Mouse (Mus musculus): ENCODE data around the gene Ripor1.
"Not testable (repeated sequence)": the region's sequence is repeated elsewhere in the genome, so short reads cannot be mapped to it uniquely, and the experiment has no call there.

The Ripor1 gene

DNA sequence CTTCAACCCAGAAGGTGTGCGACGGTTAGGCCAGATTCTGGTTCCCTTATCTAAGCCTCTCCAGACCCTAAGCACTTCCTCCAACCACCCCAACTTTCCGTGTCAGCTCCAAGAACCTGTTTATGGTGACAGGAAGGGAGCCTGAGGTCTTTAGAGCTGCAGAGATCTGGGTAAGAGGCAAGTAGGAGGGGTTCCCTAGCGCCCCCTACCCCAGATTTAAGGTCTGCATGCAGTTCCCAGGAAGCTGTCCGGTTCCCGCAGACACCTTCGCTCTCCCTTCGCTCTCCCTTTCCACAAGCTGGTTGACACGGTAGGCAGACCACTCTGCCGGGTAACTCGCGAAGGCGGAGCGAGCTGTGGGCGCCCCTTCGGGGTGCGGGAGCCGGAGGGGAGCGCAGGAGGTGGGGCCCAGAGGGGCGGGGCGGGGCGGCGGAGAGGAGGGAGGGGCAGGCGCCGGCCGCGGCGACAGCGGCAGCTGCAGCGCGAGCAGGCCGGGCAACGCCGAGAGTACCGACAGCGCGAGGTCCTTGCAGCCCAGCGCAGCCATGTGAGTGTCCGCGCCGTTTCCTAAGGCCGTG lies at the start of gene Ripor1:
TSS of gene Ripor1 (plus strand) at position 452 of the 578 bp plus-strand sequence.
- peak; percentile 81 for DNase-seq (ENCODE audit: low read depth, low spot score)

DNA sequence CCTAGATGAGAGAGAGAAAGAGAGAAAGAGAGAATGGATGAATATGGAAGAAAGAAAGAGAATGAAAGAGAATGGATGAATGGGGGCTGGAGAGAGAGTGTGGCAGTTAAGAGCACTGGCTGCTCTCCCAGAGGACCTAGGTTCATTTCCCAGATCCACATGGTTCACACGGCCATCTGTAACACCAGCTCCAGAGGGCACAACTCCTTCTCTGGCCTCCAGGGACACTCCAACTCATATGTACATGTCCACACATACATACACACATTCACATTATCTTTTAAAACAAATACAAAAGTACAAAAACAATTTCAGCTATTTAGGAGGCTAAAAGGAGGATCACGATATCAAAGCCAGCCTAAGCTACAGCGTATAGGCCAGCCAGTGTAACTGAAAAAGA lies 42.2 kb upstream of the Ripor1 start:
- DNase-seq (ENCODE audit: low read depth, low spot score) = no peak

GRCm38 (mm10) chr8:105563871-105564270 lies 41.2 kb upstream of the Ripor1 start:
- no peak for DNase-seq (ENCODE audit: low read depth, low spot score)

GRCm38 (mm10) chr8:105564573-105565229 lies 40.4 kb upstream of the Ripor1 start:
- not testable (repeated sequence) for DNase-seq (ENCODE audit: low read depth, low spot score)

GRCm38 (mm10) chr8:105565401-105565881 lies 39.6 kb upstream of the Ripor1 start:
- DNase-seq (ENCODE audit: low read depth, low spot score) = no peak

GRCm38 (mm10) chr8:105565952-105566702 lies 38.9 kb upstream of the Ripor1 start, which contains the start of gene Atp6v0d1:
Atp6v0d1 (minus strand) TSS chr8:105566047.
- DNase-seq (ENCODE audit: low read depth, low spot score) = peak; percentile 100

DNA sequence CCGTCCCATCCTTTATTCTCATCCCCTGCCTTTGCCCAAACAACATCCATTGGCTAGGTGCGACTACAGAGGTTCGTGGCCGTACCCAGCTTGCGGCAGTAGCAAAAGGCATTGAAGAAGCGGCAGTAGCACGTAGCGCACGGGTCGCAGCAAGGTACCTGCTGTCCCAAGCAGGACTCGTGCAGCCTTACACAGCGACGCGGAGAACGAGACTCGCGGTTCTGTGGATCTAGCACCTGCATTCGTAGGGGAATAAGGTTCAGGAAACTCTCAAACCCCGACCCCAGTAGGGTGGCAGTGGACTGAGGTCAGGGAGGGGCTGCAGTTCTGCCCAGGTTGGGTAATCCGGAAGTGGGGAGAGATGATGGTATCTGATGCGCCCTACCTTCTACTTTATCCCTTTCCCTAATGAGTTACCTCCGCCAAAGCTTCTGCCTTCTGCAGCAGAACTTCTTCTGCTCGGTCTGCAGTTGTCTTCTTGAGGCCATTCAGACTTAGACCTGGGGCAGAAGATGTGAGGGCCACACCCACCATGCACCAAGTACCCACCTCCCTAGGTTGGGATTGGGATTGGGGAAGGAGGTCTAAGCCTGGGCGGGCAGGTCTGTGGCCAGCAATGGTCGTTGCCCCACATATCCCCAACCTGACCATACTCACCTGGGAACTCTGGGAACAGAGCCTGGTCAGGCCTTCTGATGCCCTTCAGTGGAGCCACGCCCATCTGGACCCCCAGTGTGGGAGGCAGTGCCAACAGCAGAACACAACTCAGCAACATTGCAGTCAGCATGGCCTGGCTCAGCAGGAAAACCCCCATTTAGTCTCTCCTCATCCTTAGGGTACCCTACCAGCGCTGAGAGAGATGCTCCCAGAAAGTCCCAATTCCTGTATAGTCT lies 38.1 kb upstream of the Ripor1 start:
- DNase-seq (ENCODE audit: low read depth, low spot score) = no peak

DNA sequence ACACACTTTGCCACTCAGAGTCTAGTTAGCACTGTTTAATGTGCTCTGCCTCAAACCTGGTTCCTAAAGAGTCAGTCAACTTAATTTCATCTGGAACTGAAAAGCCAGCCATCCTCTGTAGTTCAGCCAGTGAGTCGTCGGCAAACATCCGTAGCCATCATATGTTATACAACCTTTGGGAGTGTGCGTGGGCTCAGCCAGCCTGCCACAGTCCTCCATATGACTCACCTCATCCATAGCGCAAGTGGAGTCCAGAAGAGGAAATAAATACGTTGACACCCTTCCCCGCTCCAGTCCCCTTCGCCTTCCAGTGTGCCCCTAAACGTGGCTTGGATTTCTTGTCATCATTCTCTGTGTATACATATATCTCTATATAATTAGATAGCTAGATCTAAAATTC lies 33.2 kb upstream of the Ripor1 start:
- no peak for DNase-seq (ENCODE audit: low read depth, low spot score)

GRCm38 (mm10) chr8:105573427-105573826 lies 31.6 kb upstream of the Ripor1 start:
- no peak for DNase-seq (ENCODE audit: low read depth, low spot score)

- DNase-seq (ENCODE audit: low read depth, low spot score) = no peak
Observed at GRCm38 (mm10) chr8:105574741-105575140, 30.3 kb upstream of the Ripor1 start.

DNA sequence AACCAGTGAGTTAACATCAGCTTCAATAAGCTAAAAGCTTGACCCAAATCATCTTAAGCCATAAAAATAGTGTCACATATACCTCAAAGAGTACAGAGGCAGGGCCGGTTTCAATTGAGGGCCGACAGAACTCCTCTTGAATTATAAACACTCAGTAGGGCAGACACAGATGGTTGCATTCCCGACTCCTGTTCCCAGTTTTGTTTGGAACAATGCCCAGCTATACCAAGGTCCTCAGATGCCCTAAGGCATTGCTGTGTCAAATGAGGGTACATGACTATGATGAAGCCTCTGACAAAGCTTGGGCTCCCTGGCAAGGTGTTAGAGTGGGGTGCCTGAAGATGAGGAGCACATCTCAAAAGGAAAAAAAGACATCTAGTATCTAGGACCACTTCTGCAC lies 29.5 kb upstream of the Ripor1 start:
- DNase-seq (ENCODE audit: low read depth, low spot score) = no peak

DNA sequence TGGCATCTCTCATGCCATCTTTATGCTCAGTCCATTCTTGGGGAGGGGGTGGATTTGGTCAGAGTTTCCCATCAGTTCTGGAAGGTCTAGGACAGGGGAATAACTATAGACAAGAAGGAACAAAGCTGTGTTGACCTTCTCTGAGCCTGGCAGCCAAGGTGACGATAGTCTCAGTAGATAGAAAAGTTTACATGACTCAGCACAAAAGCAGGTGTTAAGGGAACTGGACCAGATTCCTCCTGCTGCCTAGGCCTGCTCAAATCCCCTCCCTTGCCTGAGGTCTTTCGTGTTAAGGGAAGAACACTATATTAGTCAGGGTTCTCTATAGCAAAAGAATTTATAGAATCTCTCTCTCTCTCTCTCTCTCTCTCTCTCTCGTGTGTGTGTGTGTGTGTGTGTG lies 25.3 kb upstream of the Ripor1 start:
- no peak for DNase-seq (ENCODE audit: low read depth, low spot score)

DNA sequence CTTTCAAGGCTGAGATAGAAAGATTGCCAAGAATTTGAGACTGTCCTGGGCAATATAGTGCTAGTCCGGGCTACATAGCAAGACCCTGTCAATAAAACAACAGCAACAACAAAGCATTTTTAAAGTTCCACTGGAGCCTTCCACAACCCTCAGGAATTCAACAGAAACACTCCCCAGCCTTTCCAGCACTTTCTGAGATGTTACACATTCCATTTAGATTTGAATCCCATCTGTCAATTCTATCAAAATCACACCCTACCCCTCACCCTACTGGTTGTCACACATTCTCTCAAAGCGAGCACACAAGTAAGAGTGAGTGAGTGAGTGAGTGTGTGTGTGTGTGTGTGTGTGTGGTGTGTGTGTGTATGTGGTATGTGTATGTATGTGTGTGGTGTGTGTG lies 12.6 kb upstream of the Ripor1 start:
- DNase-seq (ENCODE audit: low read depth, low spot score) = no peak

DNA sequence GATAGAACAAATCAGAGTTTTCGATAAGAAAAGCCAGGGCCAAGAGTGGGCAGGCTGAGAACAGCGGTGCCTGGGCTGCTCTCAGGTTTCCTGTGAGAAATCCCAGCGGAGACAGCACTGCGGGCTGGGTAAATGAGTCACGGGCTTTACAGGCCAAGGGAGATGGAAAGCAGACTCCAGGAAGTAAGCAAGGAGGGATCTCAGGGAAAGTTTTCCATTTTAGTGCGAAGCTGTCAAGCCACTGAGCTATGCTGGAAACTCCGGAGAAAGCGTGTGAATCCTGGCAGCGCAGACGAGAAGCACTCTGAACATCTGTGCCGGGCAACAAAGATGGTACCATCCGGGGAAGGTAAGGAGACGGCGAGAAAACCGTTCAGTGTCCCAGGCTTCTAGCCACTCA lies 11.2 kb upstream of the Ripor1 start:
- DNase-seq (ENCODE audit: low read depth, low spot score) = peak; percentile 56

DNA sequence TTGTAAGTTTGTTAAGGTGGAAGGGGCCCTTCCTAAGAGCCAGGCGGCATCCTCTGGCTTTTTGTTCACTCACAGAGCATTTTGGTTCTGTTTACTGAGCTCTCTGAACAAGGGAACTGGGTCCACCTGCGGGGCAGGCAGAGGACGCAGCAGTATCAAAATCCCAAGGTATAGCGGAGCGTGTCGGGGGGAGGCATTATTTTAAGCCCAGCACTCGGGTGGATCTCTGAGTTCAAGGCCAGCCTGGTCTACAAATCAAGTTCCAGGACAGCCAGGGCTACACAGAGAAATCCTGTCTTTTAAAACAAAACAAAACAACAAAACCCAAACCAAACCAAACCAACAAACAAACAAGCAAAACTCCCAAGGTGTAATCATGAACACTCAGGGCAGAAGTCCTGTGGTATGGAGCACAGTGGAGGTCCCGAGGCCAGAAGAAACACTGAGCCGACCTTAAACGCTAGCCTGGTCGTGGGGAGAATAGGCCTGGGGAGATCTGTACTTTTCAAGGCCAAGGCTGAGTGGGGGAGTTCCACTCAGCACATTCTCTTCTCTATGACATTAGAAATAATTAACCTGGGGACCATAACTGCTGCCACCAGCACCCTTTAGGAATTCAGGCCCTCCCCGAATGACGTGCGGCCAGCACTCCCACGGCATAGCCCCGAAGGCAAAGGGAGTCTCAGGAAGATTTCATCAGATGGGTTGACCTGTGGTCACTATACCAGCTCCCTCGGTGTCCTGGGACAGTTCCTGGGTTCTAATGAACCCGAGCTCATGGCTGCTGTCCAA lies 10.4 kb upstream of the Ripor1 start:
- no peak for DNase-seq (ENCODE audit: low read depth, low spot score)

DNA sequence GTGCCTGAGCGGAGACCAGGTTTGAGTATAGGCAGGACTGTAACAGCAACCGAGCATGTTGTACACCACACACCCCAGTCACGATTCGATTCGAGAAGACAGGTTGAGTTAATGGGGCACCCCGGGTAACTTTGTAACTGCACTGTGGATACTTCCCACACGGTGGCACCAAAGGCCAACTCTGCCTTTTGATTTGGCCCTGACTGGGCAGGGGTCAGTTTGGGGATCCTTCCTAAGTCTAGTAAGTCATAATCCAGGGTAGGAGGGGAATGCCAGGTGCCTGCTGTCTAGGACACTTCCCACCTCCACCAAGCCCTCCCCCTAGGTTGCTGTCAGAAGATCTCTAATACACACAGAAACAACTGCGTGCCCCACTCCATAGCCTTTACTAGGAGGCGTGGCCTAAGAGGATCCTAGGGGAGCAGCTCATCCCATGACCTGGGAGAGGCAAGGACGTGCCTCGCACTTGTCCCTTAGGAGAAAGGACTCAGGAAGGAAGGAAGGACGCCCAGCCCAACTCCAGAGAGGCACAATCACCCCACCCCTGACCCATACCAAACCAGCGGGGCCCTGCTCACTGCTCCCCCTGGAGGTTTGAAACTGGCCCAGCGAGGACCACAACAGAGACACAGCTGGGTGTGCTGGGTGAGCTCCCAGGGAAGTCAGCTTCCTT lies 8.6 kb upstream of the Ripor1 start:
- DNase-seq (ENCODE audit: low read depth, low spot score) = peak; percentile 45

DNA sequence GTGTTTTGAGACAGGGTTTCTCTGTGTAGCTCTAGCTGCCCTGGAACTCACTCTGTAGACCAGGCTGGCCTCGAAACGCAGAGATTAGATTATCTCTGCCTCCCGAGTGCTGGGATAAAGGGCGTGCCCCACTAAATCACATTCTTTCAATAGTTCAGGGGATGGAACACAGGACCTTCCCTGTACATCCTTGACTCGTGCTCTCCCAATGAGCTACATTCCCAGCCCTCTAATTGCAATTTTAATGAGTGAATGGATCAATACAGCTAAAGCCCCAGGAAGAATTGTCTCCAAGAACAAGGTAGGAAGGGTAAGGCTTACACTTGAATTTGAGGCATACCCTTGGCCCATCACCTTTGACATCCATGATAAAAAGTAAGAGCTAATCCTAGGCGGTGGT lies 6.3 kb upstream of the Ripor1 start:
- DNase-seq (ENCODE audit: low read depth, low spot score) = no peak

GRCm38 (mm10) chr8:105601301-105601700 lies 3.8 kb upstream of the Ripor1 start:
- no peak for DNase-seq (ENCODE audit: low read depth, low spot score)

DNA sequence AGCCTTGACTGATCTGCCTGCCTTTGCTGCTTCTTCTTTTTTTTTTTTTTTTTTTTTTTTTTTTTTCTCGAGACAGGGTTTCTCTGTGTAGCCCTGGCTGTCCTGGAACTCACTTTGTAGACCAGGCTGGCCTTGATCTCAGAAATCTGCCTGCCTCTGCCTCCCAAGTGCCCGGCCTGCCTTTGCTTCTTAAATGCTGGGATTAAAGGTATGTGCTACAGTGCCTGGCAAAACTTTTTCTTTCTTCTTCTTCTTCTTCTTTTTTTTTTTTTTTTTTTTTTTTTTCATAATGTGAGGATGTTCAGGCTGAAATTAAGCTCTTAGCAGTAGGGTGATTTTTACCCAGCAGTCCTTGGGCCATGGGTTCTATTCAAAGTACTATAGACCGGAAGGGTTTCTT lies 2.5 kb upstream of the Ripor1 start:
- DNase-seq (ENCODE audit: low read depth, low spot score) = not testable (repeated sequence)

DNA sequence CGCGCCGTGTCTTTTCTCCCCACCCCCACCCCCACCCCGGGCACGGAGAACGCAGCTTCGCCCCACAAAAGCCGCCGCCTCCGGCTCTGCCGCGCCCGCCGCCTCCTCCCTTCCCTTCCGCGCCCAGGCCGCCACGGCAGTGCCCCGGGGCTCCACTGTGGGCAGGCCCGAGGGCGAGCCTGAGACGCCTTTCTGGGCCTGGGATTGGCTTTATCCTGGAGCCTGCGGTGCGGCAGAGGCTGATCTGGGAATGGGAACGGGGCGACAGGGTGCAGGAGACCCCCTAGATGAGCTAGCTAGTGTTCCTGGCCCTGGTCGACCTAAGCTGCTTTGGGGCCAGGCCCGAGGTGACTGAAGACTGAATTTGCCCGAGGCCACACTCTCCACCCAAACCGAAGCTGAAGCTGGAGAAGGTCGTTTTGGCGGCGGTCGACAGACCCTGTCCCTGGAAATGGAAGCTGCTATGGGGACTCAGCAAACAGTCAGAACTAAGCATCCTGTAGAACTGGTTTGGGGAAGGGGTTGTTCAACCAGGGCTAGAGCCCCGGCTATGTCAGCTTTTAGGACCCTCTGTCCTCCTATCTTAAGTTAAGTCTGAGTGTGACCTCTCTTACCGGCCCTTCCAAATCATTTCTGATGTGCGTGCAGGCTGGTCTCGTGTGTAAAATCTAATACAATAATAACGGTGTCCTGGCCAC lies 585 bp downstream of the Ripor1 start:
- DNase-seq (ENCODE audit: low read depth, low spot score) = no peak
